Mouse (Mus musculus) right cerebral cortex, postnatal 4 days (tissue): ENCODE results near the gene Tldc2.

Experiments
- DNase-seq: peaks from one replicate; pipeline ENCODE4 v3.0.0-alpha.2; 2022

Gene Tldc2

GRCm38 (mm10) chr2:157063241-157063700, 23.6 kb upstream of the Tldc2 start:
- DNase-seq, result no peak

- no peak for DNase-seq
Measured at GRCm38 (mm10) chr2:157064136-157064535, 22.7 kb upstream of the Tldc2 start.

DNA sequence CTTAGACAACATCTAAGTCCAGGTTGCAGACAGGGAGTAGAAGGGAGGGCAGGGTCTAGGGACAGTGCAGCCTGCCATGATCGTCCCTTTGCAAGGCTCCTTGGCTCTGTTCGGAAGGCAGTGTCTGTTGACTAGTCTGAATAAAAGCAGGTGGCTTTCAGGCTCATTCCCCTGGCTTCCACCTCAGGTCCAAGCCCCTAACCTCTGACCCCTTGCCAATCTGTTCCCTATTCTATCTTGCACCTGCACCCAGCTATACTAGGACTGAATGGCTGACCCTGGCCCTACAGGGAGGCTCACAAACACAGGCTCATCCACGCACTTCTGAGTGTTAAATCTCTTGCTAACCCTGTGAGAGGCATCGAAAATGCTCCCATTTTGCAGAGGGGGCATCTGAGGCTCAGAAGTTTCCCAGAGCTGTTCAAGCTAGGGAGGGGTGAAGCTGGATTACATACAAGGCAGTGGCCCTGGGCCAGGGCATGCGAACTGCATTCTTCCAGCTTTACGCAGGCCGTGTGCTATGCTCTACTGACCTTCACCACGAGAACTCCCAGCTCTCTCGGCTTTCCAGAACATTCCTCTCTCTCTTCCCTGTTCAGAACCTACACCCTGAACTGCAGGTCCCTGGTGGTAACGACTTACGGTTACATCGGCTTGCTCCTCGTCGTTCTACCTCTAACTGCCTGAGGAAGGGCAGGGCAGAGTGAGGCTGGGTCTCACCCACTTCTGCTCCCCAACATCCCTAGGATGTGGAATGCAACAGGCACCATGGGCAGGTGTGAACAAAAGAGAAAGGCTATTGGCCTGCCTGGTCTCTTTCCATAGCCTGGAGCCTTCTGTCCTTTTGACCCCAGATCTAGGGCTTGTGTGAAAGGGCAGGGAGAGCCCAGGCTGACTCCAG, 21.6 kb upstream of the Tldc2 start:
- no peak for DNase-seq

GRCm38 (mm10) chr2:157065879-157066226, 21.0 kb upstream of the Tldc2 start:
- no peak for DNase-seq

- DNase-seq, result no peak
Measured at GRCm38 (mm10) chr2:157066731-157067430, 20.0 kb upstream of the Tldc2 start.

GRCm38 (mm10) chr2:157068701-157069354, 18.0 kb upstream of the Tldc2 start:
- no peak for DNase-seq

DNA sequence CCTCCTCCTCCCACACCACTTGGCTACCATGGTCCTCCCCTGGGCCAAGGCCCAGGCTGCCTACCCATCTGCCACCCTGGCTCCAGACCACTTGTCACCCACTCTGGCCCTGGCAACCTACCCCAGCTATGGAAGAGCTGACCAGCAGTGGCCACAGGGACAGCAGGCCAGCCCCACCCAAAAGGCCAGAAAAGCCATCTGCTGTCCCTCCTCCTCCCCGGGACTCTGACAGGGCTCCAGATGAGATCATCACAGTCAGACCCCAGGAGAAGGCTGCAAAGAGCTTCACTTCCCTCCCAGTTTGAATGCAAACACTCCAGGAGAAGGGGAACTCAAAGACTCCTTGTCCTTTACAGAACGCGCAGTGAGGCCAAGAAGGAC, 17.5 kb upstream of the Tldc2 start:
- DNase-seq, result no peak

DNA sequence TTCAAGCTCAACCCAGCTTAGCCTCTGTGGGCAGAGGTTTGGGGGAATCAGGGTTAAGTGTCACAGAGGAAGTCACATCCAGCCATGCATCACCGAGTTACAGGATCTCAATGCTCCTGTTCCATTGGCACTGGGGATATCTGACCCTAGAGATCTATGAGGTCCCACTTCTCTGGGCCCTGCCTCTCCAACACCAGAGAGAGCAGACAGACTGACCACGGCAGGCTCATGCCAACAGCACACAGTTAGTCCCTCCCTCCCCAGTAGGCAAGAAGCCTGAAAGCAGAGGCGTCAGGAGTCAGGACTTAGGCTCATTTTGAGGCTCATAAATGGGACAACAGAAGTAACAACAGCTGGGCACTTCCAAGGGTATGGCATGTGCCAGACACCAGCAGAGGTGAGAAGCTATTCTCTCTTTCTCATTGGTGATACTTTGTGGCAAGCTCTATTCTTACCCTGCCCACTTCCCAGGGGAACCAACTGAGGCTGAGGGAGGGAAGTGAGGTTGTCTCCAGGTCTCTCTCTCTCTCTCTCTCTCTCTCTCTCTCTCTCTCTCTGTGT, 17.0 kb upstream of the Tldc2 start:
- no peak for DNase-seq

- no peak for DNase-seq
Measured at GRCm38 (mm10) chr2:157070365-157070764, 16.5 kb upstream of the Tldc2 start.

DNA sequence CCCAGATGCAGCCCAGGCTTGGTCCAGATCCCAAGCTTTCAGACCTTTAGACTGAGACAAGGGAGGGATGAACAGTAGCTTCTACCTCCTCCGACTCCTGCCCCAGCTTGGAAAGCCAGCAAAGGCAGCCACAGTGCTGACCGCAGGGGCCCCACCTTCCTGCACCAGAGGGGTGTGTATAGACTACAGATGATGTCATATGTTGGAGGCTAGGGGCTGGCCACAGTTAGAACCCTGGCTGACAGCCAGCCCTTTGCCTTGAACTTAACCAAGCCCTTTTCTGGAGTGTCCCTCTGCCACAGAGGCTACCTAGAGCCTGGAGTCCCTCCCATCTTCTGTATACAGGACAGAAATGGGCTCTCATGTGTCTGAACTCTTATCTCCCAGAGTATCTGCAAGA, 15.3 kb upstream of the Tldc2 start:
- DNase-seq, result no peak

DNA sequence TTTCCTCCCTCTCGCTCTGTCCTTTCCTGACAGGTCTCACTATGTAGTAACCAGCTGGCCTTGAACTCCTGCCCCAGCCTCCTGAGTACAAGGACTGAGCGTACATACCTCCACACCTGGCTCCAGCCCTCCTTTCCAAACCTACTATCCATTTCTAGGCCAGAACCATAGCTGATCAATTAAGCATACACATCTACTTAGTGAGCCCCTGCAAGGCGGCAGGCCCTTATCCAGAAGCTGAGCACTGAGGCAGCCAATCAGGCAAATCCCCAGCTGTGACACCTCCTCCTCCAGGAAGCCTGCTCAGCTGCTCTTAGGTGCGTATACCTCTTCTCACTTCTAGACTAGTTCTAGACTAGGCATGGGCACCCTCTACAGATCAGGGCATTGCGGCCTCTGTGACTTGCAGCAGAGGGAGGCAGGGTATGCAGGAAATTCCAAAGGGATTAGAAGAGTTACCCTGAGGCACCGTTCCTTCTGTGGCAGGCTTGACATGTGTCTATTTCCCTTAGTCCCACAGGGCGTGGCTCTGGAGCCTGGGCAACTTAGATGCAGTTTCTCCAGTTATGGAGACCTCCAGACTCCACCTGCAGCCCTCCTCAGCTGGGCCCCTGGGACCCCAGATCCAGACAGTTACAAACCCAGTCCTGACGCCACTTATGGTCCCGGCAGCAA, 14.4 kb upstream of the Tldc2 start:
- no peak for DNase-seq

- no peak for DNase-seq
Measured at GRCm38 (mm10) chr2:157073378-157074052, 13.3 kb upstream of the Tldc2 start.

- no peak for DNase-seq
Measured at GRCm38 (mm10) chr2:157074186-157074724, 12.6 kb upstream of the Tldc2 start.

DNA sequence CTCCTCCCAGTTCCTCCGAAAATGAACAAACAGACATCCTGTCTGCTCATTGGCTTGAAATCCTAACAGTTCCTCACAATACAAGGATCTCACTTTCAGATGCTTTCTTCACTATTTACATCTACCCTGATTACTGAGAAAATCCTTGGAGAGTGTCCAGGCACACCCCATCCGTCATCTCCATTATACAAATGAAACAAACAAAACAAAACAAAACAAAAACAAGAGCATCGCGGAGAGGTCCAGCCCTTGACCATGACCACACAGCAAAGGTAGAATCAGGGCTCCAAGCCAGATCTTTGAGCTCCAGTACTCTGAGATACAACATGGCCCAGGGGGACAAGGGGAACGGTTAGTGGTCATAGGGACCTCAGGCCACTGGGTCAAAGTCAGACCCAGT, 12.1 kb upstream of the Tldc2 start:
- DNase-seq, result no peak

- DNase-seq, result no peak
Measured at GRCm38 (mm10) chr2:157075226-157075625, 11.6 kb upstream of the Tldc2 start.

GRCm38 (mm10) chr2:157075685-157076084, 11.2 kb upstream of the Tldc2 start:
- peak; percentile 52 for DNase-seq

- no peak for DNase-seq
Measured at GRCm38 (mm10) chr2:157076585-157076984, 10.3 kb upstream of the Tldc2 start.

DNA sequence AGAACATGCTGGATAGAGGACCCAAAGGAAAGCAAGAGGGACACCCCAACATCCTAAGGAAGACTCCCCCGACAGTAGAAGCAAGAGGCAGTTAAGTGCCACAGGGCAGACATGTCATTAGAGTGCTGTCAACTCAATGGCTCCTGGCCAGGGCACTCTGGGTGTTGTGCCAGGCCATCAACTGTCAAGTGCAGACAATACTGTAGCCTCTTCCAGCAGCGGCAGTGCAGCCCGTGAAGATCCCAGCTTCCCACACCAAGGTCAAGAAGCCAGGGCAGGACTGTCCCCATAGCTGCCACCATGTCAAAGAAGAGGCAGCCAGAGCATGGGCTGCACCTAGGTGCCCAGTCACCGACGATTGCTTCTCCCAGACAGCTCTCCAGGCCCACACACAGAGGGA, 9.7 kb upstream of the Tldc2 start:
- peak; percentile 61 for DNase-seq

DNA sequence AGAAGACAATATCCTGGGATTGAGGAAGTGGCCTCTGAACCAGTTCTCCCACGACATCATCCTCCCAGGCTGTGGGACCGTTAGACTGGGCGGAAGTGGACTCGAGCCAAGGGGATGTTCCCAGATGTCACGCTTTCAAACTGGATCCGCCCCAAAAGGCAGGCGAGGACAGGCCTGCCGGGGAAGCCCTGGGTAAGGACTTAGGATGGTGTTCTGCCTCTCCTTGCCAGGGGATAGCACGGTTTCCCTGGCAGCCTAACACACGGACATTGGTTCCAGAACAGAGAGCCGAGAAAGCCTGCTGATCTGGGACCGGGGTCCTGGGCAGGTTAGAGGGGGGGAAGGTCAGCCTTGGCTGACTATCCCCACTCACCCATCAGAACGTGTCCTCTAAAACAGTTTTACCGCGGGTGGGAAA, 9.2 kb upstream of the Tldc2 start:
- peak; percentile 69 for DNase-seq

DNA sequence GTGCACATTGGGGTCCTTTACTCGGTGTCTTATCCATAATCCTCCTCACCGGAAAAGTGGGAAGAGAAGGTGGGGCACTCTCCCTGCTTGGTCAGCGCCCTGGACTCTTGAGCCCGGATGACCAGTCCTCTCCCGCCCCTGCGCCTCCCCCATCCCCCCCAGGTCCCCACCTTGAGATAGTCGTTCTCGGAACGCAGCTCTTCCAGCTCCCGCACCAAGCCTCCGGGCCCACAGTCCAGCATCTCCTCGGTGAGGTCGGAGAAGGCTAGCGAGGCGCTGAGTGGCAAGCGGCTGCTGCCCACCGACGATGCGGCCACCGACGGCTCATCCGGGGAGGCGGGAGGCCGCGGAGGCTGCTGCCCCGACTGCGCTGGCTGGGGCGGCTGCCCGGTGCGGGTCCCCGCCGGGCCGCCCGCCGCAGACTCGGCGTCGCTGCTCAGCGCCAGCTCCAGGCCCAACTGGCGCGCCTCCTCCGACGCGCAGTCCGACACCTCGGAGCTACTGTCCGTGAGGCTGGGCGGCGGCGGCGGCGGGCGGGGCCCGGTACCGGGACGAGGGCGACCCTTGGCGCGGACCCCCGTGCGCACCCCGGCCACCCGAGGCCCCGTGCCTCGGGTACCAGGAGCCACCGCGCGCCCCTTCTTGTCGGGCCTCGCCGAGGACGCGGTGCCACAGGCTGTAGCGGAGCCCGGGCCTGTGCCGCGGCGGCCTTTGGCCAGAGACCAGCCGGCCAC, 8.6 kb upstream of the Tldc2 start:
- DNase-seq, result peak; percentile 40
